Mouse (Mus musculus): ENCODE results near the gene Mitd1.

The Mitd1 gene

DNA sequence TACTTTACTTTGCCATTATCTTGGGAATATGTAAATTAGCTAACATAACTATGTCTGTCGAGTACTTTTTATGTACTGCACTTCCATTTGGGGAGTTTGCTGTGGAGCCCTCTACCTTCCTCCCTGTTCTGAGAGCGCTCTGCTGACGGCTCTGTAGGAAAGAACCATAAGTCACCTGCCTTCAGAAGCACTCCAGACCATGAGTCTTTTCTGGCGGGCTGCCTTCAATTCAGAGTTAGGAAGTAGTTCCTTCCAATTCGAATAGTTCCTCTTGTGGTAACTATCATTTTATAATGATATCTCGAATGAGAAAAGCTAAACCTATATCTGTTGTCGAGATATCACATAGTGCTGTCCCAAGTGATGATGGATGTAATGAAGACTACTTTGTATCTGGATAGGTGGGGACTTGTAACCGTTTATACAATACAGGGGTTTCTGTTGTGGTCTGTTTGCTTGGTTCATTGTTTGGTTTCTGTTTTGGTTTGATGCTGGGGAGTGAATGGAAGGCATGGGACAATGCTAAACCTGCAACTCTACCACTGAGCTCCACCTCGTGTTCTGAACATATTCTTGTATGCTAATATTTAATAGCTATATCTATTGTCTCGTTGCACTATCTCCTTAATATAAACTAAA lies 22.4 kb downstream of the Mitd1 start:
- in situ Hi-C loops (cut with MboI), result no loop called here

DNA sequence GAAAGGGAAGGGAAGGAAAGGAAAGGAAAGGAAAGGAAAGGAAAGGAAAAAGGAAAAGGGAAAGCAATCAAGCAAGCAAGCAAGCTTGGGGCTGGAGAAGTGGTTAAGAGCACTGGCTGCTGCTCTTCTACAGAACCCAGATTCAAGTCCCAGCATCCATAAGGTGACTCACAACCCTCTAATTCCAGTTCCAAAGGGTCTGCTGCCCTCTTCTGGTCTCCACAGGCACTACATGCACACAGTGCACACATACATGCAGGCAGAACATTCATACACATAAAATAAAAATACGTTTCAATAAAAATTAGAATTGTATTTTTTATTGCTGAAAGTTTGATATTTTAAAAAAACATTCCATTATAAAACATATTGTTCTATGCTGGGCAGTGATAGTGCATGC lies 23.2 kb downstream of the Mitd1 start:
- in situ Hi-C loops (cut with MboI), result no loop called here

DNA sequence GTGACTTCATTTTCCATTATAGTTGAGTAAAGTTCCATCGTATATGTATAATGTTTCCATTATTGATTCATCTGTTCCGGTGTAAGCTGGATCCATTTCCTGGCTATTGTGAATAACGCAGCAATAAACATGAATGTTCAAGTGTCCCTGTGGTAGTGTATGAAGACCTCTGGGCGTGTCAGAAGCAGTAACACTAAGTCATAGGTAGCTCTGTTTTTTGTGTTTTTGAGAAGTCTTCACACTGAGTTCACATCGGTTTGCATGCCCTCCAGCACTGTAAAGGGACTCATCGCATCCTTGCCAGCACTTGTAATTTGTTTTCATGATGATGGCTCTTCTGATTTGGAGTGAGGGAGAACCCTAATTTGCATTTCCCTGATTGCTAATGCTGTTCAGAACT lies 23.9 kb downstream of the Mitd1 start, which contains the start of gene Tsga10:
Gene Tsga10, minus strand, starts transcription at position 144 of the 400 bp plus-strand sequence.
- in situ Hi-C loops (cut with MboI), result no loop called here

DNA sequence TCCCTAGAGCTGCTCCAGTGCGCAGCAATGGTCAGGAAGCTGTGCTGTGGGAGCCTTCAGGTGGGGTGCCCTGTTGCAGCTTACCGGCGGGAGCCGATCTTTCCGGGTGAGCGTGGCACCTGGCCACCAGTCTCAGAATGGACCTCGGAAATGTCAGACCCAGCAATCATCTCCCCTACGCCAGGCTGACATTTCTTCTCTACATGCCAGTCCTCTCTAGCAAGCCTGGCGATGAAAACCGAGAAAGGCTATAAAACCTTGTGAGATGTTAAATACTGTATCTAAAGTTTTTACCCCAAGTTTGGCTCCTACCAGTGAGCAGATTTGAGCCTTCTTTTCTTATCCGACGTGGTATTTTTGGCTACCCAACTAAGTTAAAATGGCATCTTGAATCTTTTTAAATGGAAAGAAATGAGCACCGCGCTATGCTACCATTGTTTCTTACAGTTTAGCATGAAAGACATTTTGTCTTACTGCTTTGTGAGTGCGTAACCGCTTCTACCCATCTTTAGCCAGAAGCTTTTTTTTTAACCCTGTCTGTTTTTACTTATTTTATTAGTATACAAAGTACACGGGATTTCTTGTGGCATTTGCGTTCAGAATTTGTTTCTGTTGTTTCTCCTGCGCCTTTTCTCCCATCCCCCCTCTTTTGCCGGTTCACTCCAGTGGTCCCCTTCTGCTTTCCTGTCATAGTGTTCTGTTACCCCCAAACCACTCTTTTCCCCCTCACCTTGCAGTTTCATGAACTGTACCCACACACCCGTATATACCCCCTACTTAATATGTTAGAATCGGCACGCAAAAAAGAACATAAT lies 24.6 kb downstream of the Mitd1 start:
- in situ Hi-C loops (cut with MboI), result no loop called here

DNA sequence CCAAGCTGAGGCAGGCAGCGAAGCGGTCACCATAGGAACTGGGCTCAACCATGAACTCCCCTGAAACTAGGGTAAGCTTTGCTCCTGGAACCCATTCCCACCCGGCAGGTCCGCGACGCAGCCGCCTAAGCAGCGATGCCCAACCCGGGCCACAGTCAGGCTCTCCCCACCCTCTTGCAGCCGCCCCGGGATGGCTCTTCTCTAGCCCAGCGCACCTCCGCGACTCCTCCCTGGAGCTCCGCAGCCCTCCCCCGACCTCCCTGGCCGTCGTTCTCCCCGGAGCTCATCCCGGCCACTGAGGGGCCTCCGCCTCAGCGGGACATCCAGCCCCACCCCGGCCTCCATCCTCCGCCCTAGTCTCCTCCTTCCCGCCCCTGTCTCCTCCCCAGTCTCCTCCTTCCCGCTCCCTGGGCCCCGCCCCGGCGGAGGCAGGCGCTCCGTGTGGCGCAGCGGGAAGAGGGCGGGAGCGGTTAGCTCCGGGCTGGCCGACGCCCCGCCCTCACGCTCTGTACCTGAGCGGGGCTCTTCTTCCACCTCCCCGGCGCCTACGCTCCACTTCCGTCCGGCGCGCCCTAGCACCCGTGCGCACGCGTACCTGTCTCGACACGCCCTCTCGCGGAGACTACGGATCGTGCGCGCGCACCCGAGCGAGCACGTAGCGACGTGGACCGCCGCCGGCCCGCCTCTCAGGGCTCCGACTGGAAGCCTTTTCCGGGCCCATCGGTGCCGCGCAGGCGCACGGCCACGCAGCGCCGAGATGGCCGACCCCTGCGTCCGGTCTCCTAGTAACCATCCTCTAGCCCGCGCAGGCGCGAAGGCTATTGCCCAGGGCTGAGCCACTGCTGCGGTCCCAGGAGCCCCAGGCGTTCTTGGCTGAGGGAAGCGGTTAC lies 25.5 kb downstream of the Mitd1 start:
- in situ Hi-C loops (cut with MboI), result no loop called here

DNA sequence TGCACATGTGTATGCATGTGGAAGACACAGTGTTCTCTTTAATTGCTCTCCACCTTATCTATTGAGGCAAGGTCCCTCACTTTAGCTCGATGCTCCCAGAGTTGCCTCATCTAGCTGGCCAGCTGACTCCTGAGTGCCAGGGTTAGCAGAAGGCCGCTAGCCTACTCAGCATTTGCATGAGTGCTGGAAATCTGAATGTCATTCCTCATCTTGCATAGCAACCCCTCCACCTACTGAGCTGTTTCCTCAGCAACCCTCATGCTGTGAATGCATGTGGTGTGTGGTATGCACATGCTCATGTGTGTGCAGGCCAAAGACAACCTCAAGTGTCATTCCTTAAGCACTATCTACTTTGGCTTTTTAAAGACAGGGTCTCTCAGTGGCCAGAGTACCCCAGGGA lies 39.5 kb downstream of the Mitd1 start:
- in situ Hi-C loops (cut with MboI), result no loop called here

DNA sequence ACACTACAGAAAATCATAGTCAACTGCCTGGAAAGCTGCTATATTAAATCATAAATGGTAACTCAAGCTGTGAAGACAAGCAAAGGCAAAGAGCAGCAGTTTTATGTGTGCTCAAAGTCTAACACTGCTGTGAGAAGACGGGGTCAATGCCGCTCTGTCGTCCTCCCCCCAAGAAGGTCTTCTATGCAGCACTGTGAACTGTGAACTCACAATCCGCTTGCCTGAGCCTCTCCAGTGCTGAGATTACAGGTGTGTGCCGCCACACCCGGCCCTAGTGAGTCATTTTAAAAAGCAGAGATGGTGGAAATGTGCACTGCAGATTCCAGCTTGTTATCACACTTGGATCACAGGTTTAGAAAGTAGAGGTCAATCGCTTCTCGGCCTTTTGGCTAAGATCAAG lies 43.3 kb downstream of the Mitd1 start:
- in situ Hi-C loops (cut with MboI), result no loop called here

DNA sequence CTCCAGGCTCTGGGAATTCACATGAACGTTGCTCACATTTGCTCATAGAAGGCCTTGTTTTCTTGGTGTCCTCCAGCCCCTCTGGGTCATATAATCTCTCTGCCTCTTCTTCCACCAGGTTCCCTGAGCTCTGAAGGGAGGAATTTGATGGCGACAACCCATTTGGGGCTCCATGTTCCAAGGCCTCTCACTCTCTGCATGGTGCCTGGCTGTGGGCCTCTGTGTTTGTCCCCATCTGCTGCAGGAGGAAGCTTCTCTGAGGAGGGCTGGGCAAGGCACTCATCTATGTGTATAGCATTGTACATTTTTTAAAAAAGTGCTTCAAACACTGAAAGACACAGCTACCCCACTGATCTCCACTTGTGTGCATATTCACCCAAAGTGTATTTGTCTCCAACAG lies 58.5 kb downstream of the Mitd1 start:
- in situ Hi-C loops (cut with MboI), result no loop called here
